Mouse (Mus musculus): ENCODE data around the gene Yipf6. TPM values are rescaled to one million over a fixed set of nuclear protein-coding genes. Genes with fewer than 3 reads are reported as not detected.

Gene Yipf6
- polyA plus RNA-seq, 1 experiment from 2014 or later: 17.1 TPM

- Histone ChIP-seq H3K9ac (replicated peaks) (no peak overlapping the region), H3K27ac (ENCODE audit: low read depth) (no peak overlapping the region), H3K4me2 (ENCODE audit: low read depth, low read length) (no peak overlapping the region), H3K27me3 (ENCODE audit: insufficient read depth, low read length) (0 out of 2 replicates have a peak, but pooled peaks cover 4% of the 10 kb centered on the region), H3K4me1 (ENCODE audit: insufficient read depth) (no peaks in the 10 kb centered on the region), H3K9me3 (ENCODE audit: low read length) (no peaks in the 10 kb centered on the region), H3K4me3 (ENCODE audit: low read depth, low read length) (no peak overlapping the region), H3K36me3 (replicated peaks; ENCODE audit: insufficient read depth, low read length) (no peaks in the 10 kb centered on the region)
- TF ChIP-seq EP300 (IDR thresholded peaks at IDR 0.05; ENCODE audit: low read depth) (no peak), CTCF (IDR thresholded peaks at IDR 0.05; ENCODE audit: low read depth) (peak; percentile 64)
- ATAC-seq (no peak), DNase-seq (no peak)
- 11% methylated on average over 6 of the region's 6 CpGs for WGBS (ENCODE audit: insufficient replicate concordance)
Measured at GRCm38 (mm10) chrX:98919423-98919822, 16.7 kb upstream of the Yipf6 start.

- H3K36me3 ChIP-seq (replicated peaks; ENCODE audit: insufficient read depth, low read length): no peaks in the 10 kb centered on the region; the same call in 1 of the 2 replicates
- TF ChIP-seq EP300 (IDR thresholded peaks at IDR 0.05; ENCODE audit: low read depth): no peak
- no peak for TF ChIP-seq CTCF (IDR thresholded peaks at IDR 0.05; ENCODE audit: low read depth)
- peak; percentile 92 for DNase-seq
- no peaks in the 10 kb centered on the region for H3K9me3 ChIP-seq (ENCODE audit: low read length)
- H3K9ac ChIP-seq (replicated peaks): peak overlapping the region; percentile 73
- WGBS (ENCODE audit: insufficient replicate concordance): 20% methylated on average over 63 of the region's 66 CpGs
- peak overlapping the region; percentile 93 for H3K27ac ChIP-seq (ENCODE audit: low read depth)
- H3K4me1 ChIP-seq (ENCODE audit: insufficient read depth): peaks cover 11% of the 10 kb centered on the region
- peak; percentile 83 for ATAC-seq
- peak overlapping the region; percentile 70 for H3K4me3 ChIP-seq (ENCODE audit: low read depth, low read length)
- H3K27me3 ChIP-seq (ENCODE audit: insufficient read depth, low read length): 0 out of 2 replicates have a peak, but pooled peaks cover 3% of the 10 kb centered on the region
- H3K4me2 ChIP-seq (ENCODE audit: low read depth, low read length): peak overlapping the region; percentile 73
Measured at GRCm38 (mm10) chrX:98936707-98937554, 815 bp downstream of the Yipf6 start.

- no peaks in the 10 kb centered on the region; the same call in 1 of the 2 replicates for H3K36me3 ChIP-seq (replicated peaks; ENCODE audit: insufficient read depth, low read length)
- H3K27me3 ChIP-seq (ENCODE audit: insufficient read depth, low read length): no peaks in the 10 kb centered on the region
- DNase-seq (peak; percentile 94), ATAC-seq (peak; percentile 76)
- H3K4me3 ChIP-seq (ENCODE audit: low read depth, low read length): peak overlapping the region; percentile 70
- peak overlapping the region; percentile 75 for H3K9ac ChIP-seq (replicated peaks)
- 19% methylated on average over 55 of the region's 57 CpGs for WGBS (ENCODE audit: insufficient replicate concordance)
- TF ChIP-seq CTCF (IDR thresholded peaks at IDR 0.05; ENCODE audit: low read depth) (peak; percentile 89), EP300 (IDR thresholded peaks at IDR 0.05; ENCODE audit: low read depth) (no peak)
- H3K9me3 ChIP-seq (ENCODE audit: low read length): no peaks in the 10 kb centered on the region
- peak overlapping the region; percentile 73 for H3K4me2 ChIP-seq (ENCODE audit: low read depth, low read length)
- H3K27ac ChIP-seq (ENCODE audit: low read depth): peak overlapping the region; percentile 93
- H3K4me1 ChIP-seq (ENCODE audit: insufficient read depth): peaks cover 11% of the 10 kb centered on the region
Measured at GRCm38 (mm10) chrX:98937555-98938294, 1.6 kb downstream of the Yipf6 start.

- no peaks in the 10 kb centered on the region for H3K9me3 ChIP-seq (ENCODE audit: low read length)
- TF ChIP-seq CTCF (IDR thresholded peaks at IDR 0.05; ENCODE audit: low read depth) (peak; percentile 67), EP300 (IDR thresholded peaks at IDR 0.05; ENCODE audit: low read depth) (no peak)
- H3K4me3 ChIP-seq (ENCODE audit: low read depth, low read length): no peak overlapping the region
- H3K9ac ChIP-seq (replicated peaks): no peak overlapping the region
- H3K27ac ChIP-seq (ENCODE audit: low read depth): no peak overlapping the region
- H3K27me3 ChIP-seq (ENCODE audit: insufficient read depth, low read length): no peaks in the 10 kb centered on the region
- ATAC-seq (no peak), DNase-seq (peak; percentile 40)
- 28% methylated on average over 6 of the region's 6 CpGs for WGBS (ENCODE audit: insufficient replicate concordance)
- no peaks in the 10 kb centered on the region for H3K36me3 ChIP-seq (replicated peaks; ENCODE audit: insufficient read depth, low read length)
- no peak overlapping the region for H3K4me2 ChIP-seq (ENCODE audit: low read depth, low read length)
- H3K4me1 ChIP-seq (ENCODE audit: insufficient read depth): no peaks in the 10 kb centered on the region
Measured at GRCm38 (mm10) chrX:98953941-98954340, 17.8 kb downstream of the Yipf6 start.

- WGBS (ENCODE audit: insufficient replicate concordance): 66% methylated on average over 9 of the region's 9 CpGs
- TF ChIP-seq CTCF (IDR thresholded peaks at IDR 0.05; ENCODE audit: low read depth): no peak
- TF ChIP-seq EP300 (IDR thresholded peaks at IDR 0.05; ENCODE audit: low read depth): peak; percentile 20; the same call in 1 of the 2 replicates
- peak overlapping the region; percentile 16; the same call in 1 of the 2 replicates for H3K27ac ChIP-seq (ENCODE audit: low read depth)
Measured at GRCm38 (mm10) chrX:98958287-98958686, 22.2 kb downstream of the Yipf6 start.

GRCm38 (mm10) chrX:98959050-98959449 is 22.9 kb downstream of the Yipf6 start:
- Histone ChIP-seq H3K4me2 (ENCODE audit: low read depth, low read length) (no peak overlapping the region), H3K4me3 (ENCODE audit: low read depth, low read length) (no peak overlapping the region), H3K9me3 (ENCODE audit: low read length) (no peaks in the 10 kb centered on the region), H3K36me3 (replicated peaks; ENCODE audit: insufficient read depth, low read length) (no peaks in the 10 kb centered on the region), H3K4me1 (ENCODE audit: insufficient read depth) (no peaks in the 10 kb centered on the region), H3K27ac (ENCODE audit: low read depth) (no peak overlapping the region), H3K9ac (replicated peaks) (no peak overlapping the region), H3K27me3 (ENCODE audit: insufficient read depth, low read length) (no peaks in the 10 kb centered on the region)
- DNase-seq (no peak), ATAC-seq (no peak)
- peak; percentile 63 for TF ChIP-seq EP300 (IDR thresholded peaks at IDR 0.05; ENCODE audit: low read depth)
- no peak for TF ChIP-seq CTCF (IDR thresholded peaks at IDR 0.05; ENCODE audit: low read depth)
- 43% methylated on average over 4 of the region's 4 CpGs for WGBS (ENCODE audit: insufficient replicate concordance)

More at GRCm38 (mm10) chrX:98958287-98958686, 22.2 kb downstream of the Yipf6 start:
- Histone ChIP-seq H3K4me1 (ENCODE audit: insufficient read depth) (no peaks in the 10 kb centered on the region), H3K9ac (replicated peaks) (no peak overlapping the region), H3K4me3 (ENCODE audit: low read depth, low read length) (no peak overlapping the region), H3K36me3 (replicated peaks; ENCODE audit: insufficient read depth, low read length) (no peaks in the 10 kb centered on the region), H3K9me3 (ENCODE audit: low read length) (no peaks in the 10 kb centered on the region), H3K27me3 (ENCODE audit: insufficient read depth, low read length) (no peaks in the 10 kb centered on the region), H3K4me2 (ENCODE audit: low read depth, low read length) (no peak overlapping the region)
- ATAC-seq (peak; percentile 56), DNase-seq (no peak)

Measured in liver, postnatal 0 days (tissue).